Mouse (Mus musculus) hematopoietic stem cell, adult 5-6 weeks (primary cell): ENCODE results near the gene Elane. TPM values are rescaled to one million over a fixed set of nuclear protein-coding genes. Genes with fewer than 3 reads are reported as not detected.
A peak's percentile ranks its signal among the peaks of the same experiment; 100 is the strongest.

Experiments used
- ATAC-seq, 2 experiments: fragments of 125-278 bp in 1 of 2; replicated peaks in 1 of 2; 2 replicates each; pipeline ENCODE4 v1.8.0; 2016 to 2017; ENCODE audit warnings: inconsistent platforms in 2 of 2, mild to moderate bottlenecking in 2 of 2, moderate number of reproducible peaks in 2 of 2, low read depth in 1 of 2, moderate TSS enrichment in 1 of 2; ENCODE audit not compliant: low FRiP score in 2 of 2, poor library complexity in 2 of 2, severe bottlenecking in 2 of 2, insufficient read depth in 1 of 2, low TSS enrichment in 1 of 2
- total RNA-seq: library from RNA; stranded (forward); fragments of 172-1452, 232-1000 nt; gene quantifications from 2 replicates; pipeline ENCODE4 v1.2.3, GENCODE M21; 2017

The Elane gene
- 41.4 and 147 TPM in 2 replicates for total RNA-seq

- no peak for ATAC-seq
Measured at GRCm38 (mm10) chr10:79886054-79886453, at the start of gene Elane. TSS of gene Elane (plus strand) at chr10:79886247.

GRCm38 (mm10) chr10:79836918-79837317 is 49.1 kb upstream of the Elane start:
- ATAC-seq = no peak

GRCm38 (mm10) chr10:79838151-79838550 is 47.9 kb upstream of the Elane start:
- no peak for ATAC-seq

- no peak for ATAC-seq
Measured at GRCm38 (mm10) chr10:79840091-79840490, 46.0 kb upstream of the Elane start.

GRCm38 (mm10) chr10:79840644-79841551 is 45.1 kb upstream of the Elane start:
- peak; percentile 69 to 87 for ATAC-seq

DNA sequence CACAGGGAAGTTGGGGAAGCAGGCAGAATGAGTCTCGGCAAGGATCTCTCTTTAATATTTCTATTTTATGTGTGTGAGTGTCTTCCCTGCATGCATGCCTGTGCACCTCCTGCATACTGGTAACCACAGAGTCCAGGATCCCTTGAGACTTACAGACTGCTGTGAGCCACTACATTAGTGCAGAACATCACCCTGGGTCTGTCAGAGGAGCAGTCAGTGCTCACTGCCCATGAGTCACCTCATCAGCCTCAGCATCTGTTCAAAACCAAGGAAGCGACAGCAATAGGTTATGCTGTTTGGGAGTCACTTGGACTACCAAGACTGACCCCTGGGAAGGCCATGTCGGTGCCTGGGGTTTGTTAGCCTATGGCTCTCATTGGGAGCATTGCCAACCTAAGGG is 43.7 kb upstream of the Elane start:
- no peak for ATAC-seq

GRCm38 (mm10) chr10:79843476-79843875 is 42.6 kb upstream of the Elane start:
- no peak for ATAC-seq

DNA sequence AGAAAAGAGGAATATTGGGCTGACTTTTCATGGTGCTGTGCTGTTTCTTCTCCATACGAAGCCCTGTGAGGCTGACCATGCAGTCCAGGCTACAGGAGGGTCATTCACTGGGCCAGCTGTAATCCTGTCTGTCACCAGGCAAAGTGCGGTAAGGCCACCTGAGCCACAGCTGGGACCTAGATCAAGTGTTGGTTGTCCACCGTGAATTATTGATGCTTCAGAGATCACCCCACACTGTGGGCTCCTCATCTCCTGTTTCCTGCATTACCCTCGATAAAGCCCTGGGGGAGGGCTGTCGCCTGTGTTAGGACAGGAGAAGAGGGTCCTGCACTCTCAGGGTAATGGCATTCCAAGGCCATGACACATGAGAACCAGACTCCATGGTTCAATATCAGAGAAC is 39.5 kb upstream of the Elane start:
- no peak for ATAC-seq

DNA sequence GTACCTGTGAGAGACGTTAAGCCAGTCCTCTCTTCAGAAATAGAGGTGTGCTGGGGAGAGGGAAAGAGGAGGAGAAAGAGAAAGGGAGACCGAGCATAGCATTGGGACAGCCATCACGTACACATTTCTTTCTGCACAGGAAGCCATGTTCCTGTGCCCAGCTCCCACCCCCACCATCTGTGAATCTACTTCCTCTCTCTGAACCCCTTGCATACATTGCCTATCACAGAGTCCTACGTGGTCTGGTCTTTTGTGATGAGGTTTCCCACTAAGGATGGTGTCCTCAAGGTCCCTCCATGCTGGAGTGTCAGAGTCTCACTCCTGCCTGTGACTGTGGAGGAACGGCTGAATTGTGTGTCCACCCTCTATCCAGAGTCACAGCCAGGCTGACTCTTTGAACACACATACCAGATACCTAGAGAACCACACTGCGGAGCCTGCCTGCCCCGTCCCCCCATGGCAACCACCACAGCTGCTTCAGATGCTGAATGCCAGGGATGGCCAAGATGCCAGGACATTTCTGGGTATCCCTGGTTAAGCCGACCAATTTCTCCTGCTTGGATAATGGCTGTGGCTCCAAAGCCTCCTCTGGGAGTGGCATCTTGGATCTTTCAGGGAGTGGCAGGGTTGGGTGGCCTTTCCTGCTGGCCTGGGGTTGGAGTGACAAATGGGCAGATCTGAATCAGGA is 36.0 kb upstream of the Elane start:
- peak in 1 of 2 experiments; percentile 21; a peak in 1 of 4 replicates for ATAC-seq

- ATAC-seq = no peak
Measured at GRCm38 (mm10) chr10:79851653-79852052, 34.4 kb upstream of the Elane start.

GRCm38 (mm10) chr10:79852107-79852789 is 33.8 kb upstream of the Elane start:
- ATAC-seq = no peak

DNA sequence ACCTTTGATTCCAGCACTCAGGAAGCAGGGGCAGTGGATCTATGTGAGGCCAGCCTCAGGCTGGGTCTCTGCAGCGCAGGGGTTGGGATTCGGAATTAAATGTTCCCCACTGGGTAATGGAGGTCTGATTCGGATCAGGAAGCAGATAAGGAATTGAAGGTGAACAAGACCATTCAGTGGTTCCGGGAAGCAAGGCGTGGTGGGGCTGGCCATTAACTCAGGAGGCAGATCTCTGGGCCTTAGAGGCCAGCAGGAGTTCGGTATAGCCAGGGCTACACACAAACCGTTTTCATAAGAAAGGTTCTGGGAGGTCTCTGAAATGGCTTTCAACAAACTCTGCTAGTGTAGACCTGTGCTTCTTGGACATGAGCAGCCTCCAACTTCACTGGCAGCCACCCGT is 33.2 kb upstream of the Elane start:
- ATAC-seq = no peak

DNA sequence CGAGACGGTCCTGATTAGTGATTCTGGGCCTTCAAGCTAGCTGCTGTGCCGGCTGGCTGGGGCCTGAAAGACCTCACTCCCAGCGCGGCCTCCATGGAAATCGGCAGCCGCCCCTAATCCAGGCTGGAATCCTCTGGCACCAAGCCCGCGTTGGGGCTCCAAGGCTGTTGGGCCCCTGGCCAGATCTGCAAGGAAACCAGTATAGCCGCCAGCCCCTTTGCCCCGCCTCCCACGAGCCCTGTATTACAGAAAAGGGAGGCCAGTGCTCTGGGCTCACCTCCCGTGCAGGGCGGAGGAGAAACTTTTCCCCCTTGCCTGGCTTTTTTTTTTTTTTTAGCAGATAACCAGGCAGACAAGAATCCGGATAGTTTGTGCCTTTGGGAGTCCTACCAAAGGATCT is 32.7 kb upstream of the Elane start:
- no peak for ATAC-seq

DNA sequence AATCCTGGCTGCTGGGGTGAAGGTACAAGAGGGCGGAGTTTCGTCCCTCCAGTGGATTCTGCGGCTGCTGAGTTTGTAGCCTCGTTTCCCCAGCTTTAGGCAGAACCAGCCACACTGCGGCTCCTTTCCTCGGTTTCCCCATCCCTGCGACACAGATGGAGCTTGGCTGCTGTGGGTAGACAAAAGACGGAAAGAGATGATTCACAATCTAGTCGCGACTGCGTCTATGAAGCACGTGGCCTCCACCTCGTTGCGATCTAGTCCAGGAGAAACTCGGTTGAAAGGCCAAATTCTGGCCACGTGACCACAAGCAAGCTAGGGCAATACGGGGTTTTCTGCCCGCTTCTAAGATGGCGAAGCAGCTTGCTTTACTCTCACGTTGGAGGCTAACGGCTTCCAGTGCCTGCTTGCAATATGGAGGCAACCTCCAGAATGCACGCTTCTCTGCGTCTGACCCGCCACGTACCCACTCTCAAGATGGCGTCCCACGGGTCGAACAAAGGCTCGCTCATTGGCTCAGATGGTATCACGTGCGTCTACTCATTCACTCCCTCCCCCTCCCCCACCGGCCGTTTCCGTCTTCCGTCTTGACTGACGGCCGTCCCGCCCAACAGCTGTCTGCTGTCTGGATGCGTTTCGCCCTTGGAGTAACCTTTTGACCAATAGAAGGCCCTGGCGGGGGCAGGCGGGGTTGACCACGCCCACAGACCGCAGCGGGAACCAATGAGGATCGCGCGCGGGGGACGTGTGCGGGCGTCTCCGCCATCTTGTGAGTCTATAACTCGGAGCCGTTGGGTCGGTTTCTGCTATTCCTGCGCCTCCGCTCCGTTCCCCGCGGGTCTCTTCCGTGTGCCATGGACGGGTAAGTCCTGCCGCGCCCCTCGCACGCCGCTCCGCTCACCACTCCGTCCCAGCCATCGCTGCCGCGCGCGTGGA is 31.9 kb upstream of the Elane start, which contains the start of gene Ptbp1:
Gene Ptbp1, plus strand, starts transcription at position 568 of the 936 bp plus-strand sequence.
- ATAC-seq = peak; percentile 83

- ATAC-seq = no peak
Measured at GRCm38 (mm10) chr10:79854801-79855541, 31.1 kb upstream of the Elane start.

DNA sequence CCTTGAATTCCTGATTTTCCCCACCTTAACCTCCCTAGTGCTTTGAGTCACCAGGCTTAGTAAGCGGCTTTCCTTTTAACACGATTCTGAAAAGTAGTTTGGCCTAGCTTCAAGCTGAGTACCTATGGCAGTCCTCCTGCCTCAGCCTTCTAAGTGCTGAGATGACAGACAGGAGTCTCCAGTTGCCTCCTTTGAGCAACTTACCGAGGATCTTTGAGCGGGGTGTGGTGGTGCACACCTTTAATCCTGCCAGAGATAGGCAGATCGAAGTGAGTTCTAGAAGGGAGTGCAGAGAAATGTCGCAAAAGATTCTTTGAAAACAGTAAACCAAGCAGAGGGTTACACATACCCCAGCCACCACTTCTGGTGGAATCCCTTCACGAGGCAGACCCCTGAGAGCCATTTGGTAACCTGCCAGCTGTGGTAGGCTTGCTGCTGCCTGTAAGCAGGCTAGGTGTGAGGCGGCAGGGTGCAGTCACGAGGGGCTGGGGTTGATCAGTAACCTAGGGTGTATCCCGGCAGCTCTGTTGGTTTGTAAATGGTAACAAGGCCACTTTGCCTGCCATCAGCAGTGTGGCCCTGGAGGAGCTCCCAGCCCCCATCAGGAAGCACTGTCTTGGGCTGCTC is 30.4 kb upstream of the Elane start:
- no peak for ATAC-seq
